Mouse (Mus musculus) cerebellum, adult 8-10 months (tissue): ENCODE measurements around the gene Zfp266.

ENCODE experiments used
- DNase-seq: peaks from one replicate; pipeline ENCODE4 v3.0.0; 2022

The Zfp266 gene

GRCm38 (mm10) chr9:20491858-20492526 lies 29.2 kb downstream of the Zfp266 start:
- no peak for DNase-seq

GRCm38 (mm10) chr9:20489536-20489935 lies 31.7 kb downstream of the Zfp266 start:
- DNase-seq: no peak

GRCm38 (mm10) chr9:20479396-20479795 lies 41.8 kb downstream of the Zfp266 start:
- no peak for DNase-seq

- DNase-seq: no peak
Measured at GRCm38 (mm10) chr9:20476632-20477031, 44.6 kb downstream of the Zfp266 start.

- peak; percentile 66 for DNase-seq
Measured at GRCm38 (mm10) chr9:20466761-20467442, 54.3 kb downstream of the Zfp266 start.

GRCm38 (mm10) chr9:20459377-20460317 lies 61.6 kb downstream of the Zfp266 start, which contains the start of gene Zfp26:
Gene Zfp26, minus strand, starts transcription at chr9:20460162.
- DNase-seq: peak; percentile 68

- no peak for DNase-seq
Measured at GRCm38 (mm10) chr9:20453647-20454046, 67.6 kb downstream of the Zfp266 start.

GRCm38 (mm10) chr9:20451493-20451892 lies 69.7 kb downstream of the Zfp266 start:
- DNase-seq: no peak
